Mouse (Mus musculus) olfactory bulb, adult 2 months (tissue): ENCODE data around the gene Tcl1.

Source experiments
- CTCF ChIP-seq: fragments of 200-500 bp; IDR thresholded peaks from 2 replicates; pipeline ENCODE4 v1.5.1; 2012; ENCODE audit warnings: low read depth, mild to moderate bottlenecking, low read length, moderate library complexity; ENCODE audit not compliant: insufficient read depth
- POLR2A ChIP-seq: fragments of 200-500 bp; IDR thresholded peaks from 2 replicates; pipeline ENCODE4 v1.6.1; 2012; ENCODE audit warnings: mild to moderate bottlenecking, low read depth, low read length, moderate library complexity; ENCODE audit not compliant: insufficient read depth

DNA sequence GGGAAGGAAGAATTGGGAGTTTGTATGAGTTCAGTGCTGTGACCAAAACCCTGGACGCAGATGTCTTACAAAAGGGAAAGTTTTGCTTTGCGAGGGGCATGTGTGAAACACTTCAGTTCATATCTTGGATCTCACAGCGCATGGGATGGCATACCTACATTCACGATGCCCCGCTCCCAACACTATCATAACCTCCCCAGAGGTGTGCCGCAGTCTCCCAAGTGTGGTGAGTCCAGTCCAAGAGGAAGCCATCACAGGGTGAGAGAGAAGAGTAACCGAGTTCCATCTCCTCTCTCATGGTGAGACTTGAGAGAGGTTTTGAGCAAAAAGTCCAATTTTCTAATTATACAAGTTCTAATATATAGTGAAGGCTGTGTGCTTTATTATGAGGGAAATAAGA lies 13.4 kb downstream of the Tcl1 start:
- TF ChIP-seq CTCF (no peak), POLR2A (no peak)
